Mouse (Mus musculus): ENCODE results near the gene Maml3. TPM values are rescaled to one million over a fixed set of nuclear protein-coding genes. Genes with fewer than 3 reads are reported as not detected.

Maml3 gene
- total RNA-seq, 2 experiments from 2014 or later, result 4.4 to 10.6 TPM

DNA sequence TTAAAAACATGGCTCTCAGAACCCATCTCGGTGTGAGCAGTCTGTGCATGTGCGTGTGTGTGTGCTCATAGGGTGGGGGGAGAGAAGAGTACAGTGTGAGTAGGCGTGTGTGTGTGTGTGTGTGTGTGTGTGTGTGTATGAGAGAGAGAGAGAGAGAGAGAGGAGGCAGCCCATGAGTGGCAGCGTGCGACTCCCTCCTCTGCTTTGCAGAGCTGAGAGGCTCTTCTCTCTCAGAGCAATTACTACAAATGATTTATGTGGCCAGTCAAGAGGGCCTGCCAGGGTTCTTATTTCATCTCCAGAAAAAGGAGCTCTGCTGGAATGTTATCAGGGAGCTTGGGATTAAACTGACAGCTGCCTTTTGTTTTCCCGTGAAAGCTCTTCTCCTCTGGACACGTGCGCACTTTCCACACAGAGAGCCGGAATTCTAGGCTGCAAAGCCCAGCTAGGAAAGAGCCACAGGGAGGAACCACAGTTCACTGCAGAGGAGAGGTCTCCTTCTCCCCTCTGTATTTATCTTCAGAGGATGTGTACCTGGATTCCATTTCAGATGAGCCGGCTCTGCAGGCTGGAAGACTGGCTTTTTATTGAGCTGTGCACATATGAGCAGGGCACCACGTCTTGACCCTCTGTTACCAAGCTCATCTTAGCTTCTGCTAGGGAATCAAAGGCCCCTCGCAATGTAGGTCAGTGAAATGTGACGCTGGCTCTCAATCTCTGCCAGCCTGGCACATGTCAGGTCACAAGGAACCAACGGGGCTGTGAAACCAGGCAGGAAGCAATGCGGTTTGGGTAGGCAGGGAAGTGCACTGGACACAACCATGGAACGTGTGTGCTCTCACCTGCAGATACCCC lies 325.9 kb downstream of the Maml3 start:
- ATAC-seq (replicated peaks; ENCODE audit: low FRiP score, low TSS enrichment, poor library complexity, severe bottlenecking), result 0 out of 2 replicates have a peak, but pooled peaks have one; percentile 18

DNA sequence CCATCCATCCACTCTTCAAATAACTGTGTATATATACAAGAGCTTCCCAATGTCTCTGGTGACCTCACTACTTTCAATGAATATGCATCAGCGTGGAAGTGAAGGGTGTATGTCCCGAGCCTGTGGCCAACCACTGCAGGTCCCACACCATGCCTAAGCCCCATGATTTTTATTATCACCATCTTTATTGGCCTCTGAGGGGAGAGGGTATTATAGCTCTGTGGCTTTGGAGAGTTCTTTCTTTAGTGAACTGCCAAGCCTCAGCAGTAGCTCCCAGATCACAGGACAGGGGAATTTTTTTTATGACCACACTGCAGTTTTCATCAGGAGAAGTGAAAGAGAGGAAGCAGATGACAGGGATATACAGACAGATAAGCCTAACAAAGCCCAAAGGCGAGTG lies 326.7 kb downstream of the Maml3 start:
- no peak for ATAC-seq (replicated peaks; ENCODE audit: low FRiP score, low TSS enrichment, poor library complexity, severe bottlenecking)

DNA sequence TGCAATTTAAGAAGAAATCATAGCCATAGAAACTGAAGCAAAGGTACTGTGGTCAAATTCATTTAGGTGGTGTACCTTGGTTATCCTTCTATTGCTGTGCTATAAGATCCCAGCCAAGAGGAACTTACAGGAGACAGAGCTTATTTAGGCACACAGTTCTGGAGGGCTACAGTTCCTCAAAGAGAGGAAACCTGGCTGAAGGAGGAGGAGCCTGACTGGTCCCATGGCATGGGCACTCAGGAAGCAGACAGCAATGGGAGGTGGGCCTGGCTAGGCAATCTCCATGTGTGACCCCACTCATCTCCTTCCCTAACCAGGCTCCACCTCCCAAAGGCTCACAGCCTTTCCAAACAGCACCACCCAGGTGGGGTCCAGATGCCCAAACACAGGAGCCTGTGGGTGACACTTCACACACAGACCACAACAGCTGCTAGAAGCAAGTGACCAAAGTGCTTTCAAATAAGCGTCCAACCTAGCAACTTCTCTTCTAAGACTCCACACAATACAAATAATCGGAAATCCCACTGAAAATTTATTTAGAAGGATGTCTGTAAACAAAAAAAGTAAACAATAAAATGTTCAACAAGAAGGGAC lies 328.8 kb downstream of the Maml3 start:
- no peak for ATAC-seq (replicated peaks; ENCODE audit: low FRiP score, low TSS enrichment, poor library complexity, severe bottlenecking)

- ATAC-seq (replicated peaks; ENCODE audit: low FRiP score, low TSS enrichment, poor library complexity, severe bottlenecking), result no peak
These were observed 331.3 kb downstream of the Maml3 start for GRCm38 (mm10) chr3:51773587-51773986.

DNA sequence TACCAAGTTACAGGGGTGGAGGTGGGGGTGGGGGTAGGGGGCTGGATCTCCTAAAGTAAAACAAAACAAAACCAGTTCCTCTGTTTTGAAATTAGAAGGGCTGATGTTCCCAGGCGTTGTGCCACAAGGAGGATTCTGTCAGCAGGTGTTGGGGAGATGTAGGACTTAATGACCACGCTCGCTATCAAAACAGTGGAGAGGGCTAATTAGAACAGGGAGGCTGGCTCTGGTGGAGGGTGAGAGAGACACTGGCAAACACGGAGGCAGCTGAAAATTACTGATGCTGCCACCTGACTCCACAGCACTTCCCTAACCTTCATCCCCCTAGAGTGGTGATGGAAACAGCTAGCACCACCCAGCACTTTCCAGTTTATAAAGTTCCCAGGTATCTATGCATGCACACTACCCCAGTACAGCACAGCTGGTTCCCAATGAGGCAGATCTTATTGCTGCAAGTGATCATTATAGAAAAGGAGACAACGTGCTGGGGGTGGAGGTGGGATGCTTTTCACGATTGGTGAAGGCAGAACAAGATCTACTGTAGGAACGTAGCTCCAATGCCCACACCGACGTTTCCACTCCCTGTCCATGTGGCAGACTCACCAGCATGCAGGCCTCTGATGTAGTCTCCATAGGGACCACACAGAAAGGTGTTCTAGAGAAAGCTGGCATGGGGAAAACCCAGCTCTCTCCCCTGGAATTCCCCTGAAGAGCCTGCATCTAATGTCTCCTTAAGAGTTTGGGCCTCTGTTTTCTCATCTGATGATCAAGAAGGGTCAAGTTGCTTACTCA lies 332.8 kb downstream of the Maml3 start:
- ATAC-seq (replicated peaks; ENCODE audit: low FRiP score, low TSS enrichment, poor library complexity, severe bottlenecking), result no peak

DNA sequence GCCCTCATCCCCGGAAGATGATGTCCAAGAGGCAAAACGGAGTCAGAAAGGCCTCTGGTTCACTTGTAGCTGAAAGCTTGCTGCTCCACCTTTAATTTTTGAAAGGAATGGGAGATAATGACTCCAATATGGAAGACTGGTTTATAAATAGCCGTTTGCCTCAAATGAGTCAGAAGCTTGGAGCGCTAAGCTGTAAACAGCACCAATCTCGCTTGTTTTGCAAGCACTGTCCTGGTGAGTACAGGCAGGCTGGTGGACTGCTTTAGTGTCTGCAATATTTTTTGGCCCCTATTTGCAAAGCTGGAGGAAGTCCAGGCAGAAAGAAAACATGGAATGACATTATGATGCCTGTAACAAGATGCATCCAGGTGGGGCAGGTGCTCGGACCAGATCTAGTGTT lies 335.7 kb downstream of the Maml3 start:
- no peak for ATAC-seq (replicated peaks; ENCODE audit: low FRiP score, low TSS enrichment, poor library complexity, severe bottlenecking)

- ATAC-seq (replicated peaks; ENCODE audit: low FRiP score, low TSS enrichment, poor library complexity, severe bottlenecking), result no peak
These were observed 339.5 kb downstream of the Maml3 start for GRCm38 (mm10) chr3:51765220-51765923.

DNA sequence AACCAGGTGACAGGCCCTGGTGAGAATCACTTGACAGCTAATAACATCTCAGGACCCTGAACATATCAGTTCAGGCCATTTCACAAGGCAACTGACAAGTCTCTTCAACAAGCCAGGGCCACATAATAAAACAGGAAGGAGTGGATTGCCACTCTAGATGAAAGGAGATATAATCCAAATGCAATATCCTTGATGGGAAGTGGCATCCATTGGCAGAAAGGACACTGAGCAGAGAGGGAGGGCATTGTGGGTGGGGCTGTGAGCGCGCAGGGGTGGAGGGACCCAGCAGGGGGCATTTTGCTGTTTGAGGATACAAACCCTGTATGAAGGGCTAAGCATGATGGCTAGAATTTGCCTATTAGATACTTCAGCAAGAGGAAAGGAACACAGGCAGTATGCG lies 340.7 kb downstream of the Maml3 start:
- no peak for ATAC-seq (replicated peaks; ENCODE audit: low FRiP score, low TSS enrichment, poor library complexity, severe bottlenecking)

DNA sequence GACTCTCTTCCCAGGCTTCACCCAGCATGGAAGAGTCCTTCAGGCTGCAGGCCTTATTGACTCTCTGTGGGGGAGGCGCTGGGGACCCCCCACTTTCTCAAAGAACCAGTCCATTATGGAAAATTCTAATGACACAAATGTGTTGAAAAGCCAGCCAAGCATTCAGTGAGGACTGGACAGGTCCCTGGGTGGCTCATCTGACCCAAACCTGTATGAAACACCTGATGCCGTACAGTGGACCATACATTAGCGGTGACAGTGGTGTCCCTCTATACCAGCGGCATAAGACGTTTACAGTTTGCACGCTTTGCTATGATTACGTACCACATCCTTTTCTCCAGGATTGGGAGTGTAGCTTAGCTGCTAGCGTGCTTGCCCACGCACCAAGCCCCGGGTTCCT lies 342.0 kb downstream of the Maml3 start:
- no peak for ATAC-seq (replicated peaks; ENCODE audit: low FRiP score, low TSS enrichment, poor library complexity, severe bottlenecking)

DNA sequence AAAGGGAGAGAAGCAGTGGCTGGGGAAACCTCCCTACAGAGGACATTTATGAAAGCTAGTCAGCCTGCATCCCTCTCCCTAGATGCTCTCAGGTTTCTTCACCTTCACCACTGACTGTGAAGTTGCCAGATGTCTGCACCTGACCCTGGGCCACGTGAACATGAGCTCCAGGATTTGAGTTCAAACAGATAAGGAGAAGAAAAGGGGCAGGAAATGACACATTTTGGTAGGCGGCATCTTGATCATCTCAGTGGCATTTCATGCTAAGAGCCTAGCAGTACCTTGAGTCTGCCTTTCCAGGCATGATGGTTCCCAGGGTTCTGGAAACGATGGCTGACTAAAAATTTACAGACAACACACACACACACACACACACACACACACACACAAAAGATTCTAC lies 345.3 kb downstream of the Maml3 start:
- no peak for ATAC-seq (replicated peaks; ENCODE audit: low FRiP score, low TSS enrichment, poor library complexity, severe bottlenecking)

DNA sequence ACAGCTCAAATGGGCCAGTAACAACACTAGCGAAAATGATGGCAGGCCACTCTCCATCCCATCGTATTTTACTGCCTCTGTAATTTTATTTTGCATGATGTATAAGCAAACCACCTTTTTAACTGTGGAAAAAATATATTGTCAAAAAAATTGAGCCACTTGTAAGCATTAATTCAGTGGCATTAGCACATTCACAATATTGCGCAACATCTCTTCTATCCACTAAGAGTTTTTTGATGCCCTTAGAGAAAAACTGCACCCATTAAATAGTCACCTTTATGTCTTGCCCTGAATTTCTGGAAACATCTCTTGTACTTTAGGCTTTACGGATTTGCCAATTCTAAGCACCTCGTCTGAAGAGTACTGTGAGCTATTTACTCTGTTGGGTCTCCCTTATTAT lies 347.8 kb downstream of the Maml3 start:
- ATAC-seq (replicated peaks; ENCODE audit: low FRiP score, low TSS enrichment, poor library complexity, severe bottlenecking), result no peak

DNA sequence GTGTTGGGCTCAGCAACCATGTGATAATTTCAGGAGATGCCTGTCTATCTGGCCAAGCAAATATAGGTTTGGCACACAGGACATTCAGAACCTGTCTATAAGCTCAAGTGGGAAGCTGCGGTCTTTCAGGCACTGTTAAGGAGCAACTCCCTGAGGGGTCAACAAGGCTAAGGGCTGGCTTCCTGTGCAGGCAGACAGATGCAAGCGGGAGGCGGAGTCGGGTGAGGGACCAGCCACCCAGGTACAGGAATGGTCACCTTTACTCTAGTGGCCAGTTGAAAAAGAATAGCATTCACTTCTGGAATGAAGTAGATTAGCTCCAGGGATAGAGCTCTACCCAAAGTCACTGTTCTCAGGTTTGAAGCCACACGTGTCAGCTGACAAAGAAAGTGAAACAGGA lies 348.6 kb downstream of the Maml3 start:
- ATAC-seq (replicated peaks; ENCODE audit: low FRiP score, low TSS enrichment, poor library complexity, severe bottlenecking), result no peak

DNA sequence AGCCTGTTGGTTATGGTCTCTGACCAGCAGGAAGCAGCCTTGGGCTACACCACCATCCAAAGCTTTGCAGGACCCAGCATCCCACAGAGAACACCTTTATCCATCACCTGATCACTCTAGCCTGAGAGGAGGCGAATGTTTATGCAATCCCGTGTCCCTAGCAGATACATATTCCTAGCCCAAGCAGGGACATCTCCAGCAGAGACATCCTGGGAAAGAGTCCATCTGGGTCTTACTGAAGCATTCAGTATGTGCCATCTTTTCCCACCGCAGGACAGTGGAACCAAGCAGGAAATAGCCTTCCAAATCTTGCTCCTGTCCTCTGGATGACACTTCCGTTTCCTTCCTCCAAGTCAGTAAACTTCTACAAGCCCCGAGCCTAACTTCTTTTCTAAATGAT lies 351.6 kb downstream of the Maml3 start:
- no peak for ATAC-seq (replicated peaks; ENCODE audit: low FRiP score, low TSS enrichment, poor library complexity, severe bottlenecking)

DNA sequence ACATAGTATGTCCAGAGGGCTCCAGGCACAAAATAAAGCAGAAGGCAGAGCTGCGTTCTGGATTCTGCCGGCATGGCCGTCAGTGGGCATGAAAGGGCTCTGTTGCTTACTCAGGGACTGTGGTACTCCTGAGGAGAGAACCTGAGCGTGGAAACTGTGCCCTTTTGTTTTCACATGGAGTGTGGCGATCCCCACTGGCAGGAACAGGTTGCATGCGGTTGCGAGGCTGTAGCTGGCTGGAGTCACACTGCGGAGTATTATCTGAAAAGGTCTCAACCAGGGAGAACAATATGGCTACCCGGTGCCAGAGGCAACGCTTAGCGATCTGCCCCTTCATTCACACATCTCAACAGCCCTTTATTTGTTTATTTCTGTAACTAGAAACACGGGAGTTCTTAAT lies 353.4 kb downstream of the Maml3 start:
- ATAC-seq (replicated peaks; ENCODE audit: low FRiP score, low TSS enrichment, poor library complexity, severe bottlenecking), result no peak

DNA sequence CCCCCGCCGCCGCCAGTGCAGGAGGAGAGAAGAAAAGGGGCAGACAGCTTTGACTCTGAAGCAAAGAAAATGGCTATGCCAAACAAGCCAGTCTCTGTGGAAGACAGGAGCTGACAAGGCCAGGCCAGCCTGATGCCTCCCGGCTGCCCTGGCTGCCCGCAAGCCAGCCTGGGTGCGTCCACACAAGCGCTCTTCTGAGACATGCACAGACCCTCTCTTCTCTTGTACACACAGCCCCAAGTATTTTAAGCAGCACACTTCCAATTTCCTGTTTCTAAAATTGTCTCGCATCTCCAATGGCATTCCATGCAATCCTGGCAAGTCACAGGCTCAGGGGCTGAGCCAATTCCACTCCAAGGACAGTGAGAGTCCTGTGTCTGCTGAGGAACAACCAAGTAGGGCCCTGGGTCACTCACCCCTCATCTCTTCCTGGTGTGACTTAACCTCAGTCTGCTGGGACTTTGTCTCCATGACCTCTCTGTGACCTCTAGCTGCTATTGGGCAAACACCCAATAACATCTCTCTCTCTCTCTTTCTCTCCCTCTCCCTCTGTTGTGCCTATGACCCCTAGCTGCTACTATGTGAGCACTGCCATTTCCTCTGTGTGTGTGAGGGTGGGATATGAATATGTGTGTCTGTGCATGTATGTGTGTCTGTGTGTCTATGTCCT lies 354.9 kb downstream of the Maml3 start:
- no peak for ATAC-seq (replicated peaks; ENCODE audit: low FRiP score, low TSS enrichment, poor library complexity, severe bottlenecking)

DNA sequence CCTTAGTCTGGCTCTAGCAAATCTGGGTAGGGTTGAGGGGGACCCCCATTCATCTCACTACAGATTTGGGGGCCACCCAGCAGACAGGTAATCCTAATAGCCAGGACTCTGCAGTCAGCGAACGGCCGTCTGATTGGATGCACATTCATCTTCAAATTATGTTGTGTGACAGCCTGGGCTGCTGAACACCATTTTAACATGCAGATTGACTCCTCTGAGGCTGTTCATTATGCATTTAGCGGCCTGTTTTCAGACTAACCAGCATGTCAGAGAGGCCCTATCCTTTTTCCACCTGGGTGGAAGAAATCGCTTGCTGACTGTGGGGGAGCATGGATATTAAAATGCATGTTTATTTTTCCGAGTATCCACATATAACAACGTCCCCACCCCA lies 355.5 kb downstream of the Maml3 start:
- no peak for ATAC-seq (replicated peaks; ENCODE audit: low FRiP score, low TSS enrichment, poor library complexity, severe bottlenecking)

DNA sequence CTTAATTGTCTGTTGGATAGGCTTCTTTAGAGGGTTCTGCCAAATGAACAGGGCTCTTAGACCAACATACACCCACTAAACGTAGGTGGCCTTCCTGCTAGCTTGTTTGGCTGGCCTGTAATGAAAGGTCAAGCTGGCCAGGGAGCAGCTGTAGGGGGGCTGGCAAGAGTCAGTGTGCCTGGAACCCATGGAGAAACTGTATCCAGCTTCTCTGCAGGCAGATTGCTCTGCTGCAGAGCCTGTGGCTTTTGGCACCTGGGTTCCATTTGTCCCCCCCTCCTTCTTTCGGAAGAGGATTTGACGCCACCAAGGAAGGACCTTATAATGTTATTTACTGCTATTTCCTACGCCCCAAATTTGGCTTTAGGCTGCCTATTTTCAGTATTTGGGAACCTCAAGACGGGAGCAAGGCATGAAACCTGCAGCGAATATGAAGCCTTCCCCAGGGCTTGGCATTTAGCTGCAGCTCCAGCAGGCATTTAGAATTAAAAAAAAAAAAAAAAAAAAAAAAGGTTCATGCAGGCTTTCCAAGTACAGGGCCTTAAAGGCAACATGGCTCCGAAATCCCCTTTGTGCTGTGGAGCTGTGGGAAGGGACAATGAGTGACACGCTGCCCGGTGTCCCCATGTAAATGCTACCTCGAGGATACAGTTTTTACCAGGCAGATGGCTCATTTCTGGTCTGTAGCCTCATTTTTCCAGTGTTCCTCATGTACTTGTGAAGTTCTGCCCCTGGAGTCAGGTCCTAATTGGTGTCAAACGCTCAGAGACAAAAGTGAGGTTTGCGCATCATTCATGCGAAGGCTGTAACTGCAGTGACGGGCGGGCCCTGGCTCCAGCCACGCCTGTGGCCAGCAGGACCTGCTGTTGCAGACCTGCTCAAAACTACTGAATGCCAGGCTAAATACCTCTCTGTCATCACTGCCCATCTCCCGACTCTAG lies 356.2 kb downstream of the Maml3 start:
- no peak for ATAC-seq (replicated peaks; ENCODE audit: low FRiP score, low TSS enrichment, poor library complexity, severe bottlenecking)

GRCm38 (mm10) chr3:51746816-51747215 lies 358.1 kb downstream of the Maml3 start:
- ATAC-seq (replicated peaks; ENCODE audit: low FRiP score, low TSS enrichment, poor library complexity, severe bottlenecking), result no peak
